Mouse (Mus musculus) neutrophil, adult 5-6 weeks (primary cell): ENCODE data around the gene Tacr3. TPM values are rescaled to one million over a fixed set of nuclear protein-coding genes. Genes with fewer than 3 reads are reported as not detected.

Experiments used
- ATAC-seq: fragments of 151-379, 151-347 bp; 2 replicates; pipeline ENCODE4 v1.8.0; 2017; ENCODE audit warnings: mild to moderate bottlenecking, moderate TSS enrichment; ENCODE audit not compliant: insufficient number of reproducible peaks, poor library complexity, low FRiP score, severe bottlenecking; ENCODE audit errors: extremely low read depth
- total RNA-seq: library from RNA; stranded (forward); fragments of 200-1000 nt; gene quantifications from 2 replicates; pipeline ENCODE4 v1.2.3, GENCODE M21; 2017

Tacr3 gene
- not detected in 2 replicates for total RNA-seq

DNA sequence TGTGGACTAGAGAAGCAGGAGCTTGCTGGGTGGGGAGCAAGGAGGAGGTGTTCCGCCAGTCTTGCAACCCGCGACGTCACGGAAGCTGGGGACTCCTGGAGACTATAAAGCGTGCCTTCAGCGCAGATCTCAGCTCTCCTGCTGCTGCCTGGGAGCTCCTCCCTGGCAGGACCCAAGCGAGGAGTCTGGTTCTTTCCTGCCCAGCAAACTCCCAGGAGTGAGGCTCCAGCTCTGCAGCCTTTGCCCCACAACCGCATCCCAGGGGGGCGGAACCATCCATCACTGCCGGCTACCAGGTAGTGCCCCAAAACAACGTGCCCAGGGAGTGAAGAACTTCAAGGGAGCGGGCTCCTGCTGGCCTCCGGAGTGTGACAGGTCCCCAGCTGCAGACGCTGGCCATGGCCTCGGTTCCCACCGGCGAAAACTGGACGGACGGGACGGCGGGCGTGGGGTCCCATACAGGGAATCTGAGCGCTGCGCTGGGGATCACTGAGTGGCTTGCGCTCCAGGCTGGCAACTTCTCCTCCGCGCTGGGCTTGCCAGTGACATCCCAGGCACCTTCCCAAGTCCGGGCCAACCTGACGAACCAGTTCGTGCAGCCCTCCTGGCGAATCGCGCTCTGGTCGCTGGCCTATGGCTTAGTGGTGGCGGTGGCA is at the start of gene Tacr3:
Tacr3 (plus strand) TSS at position 133 of the 656 bp plus-strand sequence.
- no peak for ATAC-seq

GRCm38 (mm10) chr3:134828492-134828874 is 324 bp upstream of the Tacr3 start:
- no peak for ATAC-seq

GRCm38 (mm10) chr3:134829531-134829921 is 719 bp downstream of the Tacr3 start:
- ATAC-seq: no peak

GRCm38 (mm10) chr3:134851342-134851741 is 22.5 kb downstream of the Tacr3 start:
- no peak for ATAC-seq

GRCm38 (mm10) chr3:134877701-134878100 is 48.9 kb downstream of the Tacr3 start:
- ATAC-seq: no peak

GRCm38 (mm10) chr3:134895831-134896230 is 67.0 kb downstream of the Tacr3 start:
- ATAC-seq: no peak

GRCm38 (mm10) chr3:134908890-134909289 is 80.1 kb downstream of the Tacr3 start:
- ATAC-seq: no peak

- ATAC-seq: no peak
Observed at GRCm38 (mm10) chr3:134934703-134935102, 105.9 kb downstream of the Tacr3 start.

GRCm38 (mm10) chr3:134935461-134935860 is 106.7 kb downstream of the Tacr3 start:
- ATAC-seq: no peak

- ATAC-seq: no peak
Observed at GRCm38 (mm10) chr3:134963461-134963860, 134.7 kb downstream of the Tacr3 start.

- ATAC-seq: no peak
Observed at GRCm38 (mm10) chr3:134978902-134979301, 150.1 kb downstream of the Tacr3 start.

DNA sequence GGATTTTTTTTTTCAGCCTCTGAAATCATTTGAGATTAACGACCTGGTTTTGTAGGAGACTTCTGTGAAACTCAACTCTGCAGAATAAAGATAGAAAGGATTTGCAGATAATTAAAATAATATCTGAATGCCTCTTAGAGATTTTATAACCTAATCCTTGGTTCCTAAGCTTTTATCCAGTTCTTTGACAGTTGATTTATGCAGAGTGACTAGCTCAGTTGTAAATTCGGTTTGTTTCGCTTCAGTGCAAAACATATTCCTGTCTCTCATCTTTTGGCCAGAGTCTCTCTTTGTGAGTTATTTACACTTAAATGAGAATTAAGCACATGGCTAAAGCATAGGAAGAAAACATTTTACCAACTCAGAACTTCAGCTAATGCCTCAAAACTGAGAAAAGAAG is 151.3 kb downstream of the Tacr3 start:
- ATAC-seq: no peak
